Mouse (Mus musculus): ENCODE data around the gene Ablim2.

Gene Ablim2

GRCm38 (mm10) chr5:35879199-35879598 lies 121.5 kb downstream of the Ablim2 start:
- no peak for DNase-seq (ENCODE audit: low read depth in 2 of 2, low spot score in 2 of 2)

GRCm38 (mm10) chr5:35882391-35882790 lies 124.7 kb downstream of the Ablim2 start:
- no peak for DNase-seq (ENCODE audit: low read depth in 2 of 2, low spot score in 2 of 2)

GRCm38 (mm10) chr5:35884262-35884661 lies 126.6 kb downstream of the Ablim2 start:
- no peak for DNase-seq (ENCODE audit: low read depth in 2 of 2, low spot score in 2 of 2)

GRCm38 (mm10) chr5:35884689-35885088 lies 127.0 kb downstream of the Ablim2 start:
- no peak for DNase-seq (ENCODE audit: low read depth in 2 of 2, low spot score in 2 of 2)

- no peak for DNase-seq (ENCODE audit: low read depth in 2 of 2, low spot score in 2 of 2)
Measured at GRCm38 (mm10) chr5:35888959-35889358, 131.3 kb downstream of the Ablim2 start.

- no peak for DNase-seq (ENCODE audit: low read depth in 2 of 2, low spot score in 2 of 2)
Measured at GRCm38 (mm10) chr5:35889641-35890040, 132.0 kb downstream of the Ablim2 start.

- DNase-seq (ENCODE audit: low read depth in 2 of 2, low spot score in 2 of 2), result no peak
Measured at GRCm38 (mm10) chr5:35890985-35891730, 133.5 kb downstream of the Ablim2 start.

GRCm38 (mm10) chr5:35892363-35892762 lies 134.7 kb downstream of the Ablim2 start:
- no peak for DNase-seq (ENCODE audit: low read depth in 2 of 2, low spot score in 2 of 2)

GRCm38 (mm10) chr5:35893093-35893804 lies 135.6 kb downstream of the Ablim2 start, which contains the start of gene Afap1:
Gene Afap1, plus strand, starts transcription at chr5:35893319.
- DNase-seq (ENCODE audit: low read depth in 2 of 2, low spot score in 2 of 2), result peak; percentile 96 to 99

- DNase-seq (ENCODE audit: low read depth in 2 of 2, low spot score in 2 of 2), result peak; percentile 44 to 47
Measured at GRCm38 (mm10) chr5:35893805-35894260, 136.2 kb downstream of the Ablim2 start.

- DNase-seq (ENCODE audit: low read depth in 2 of 2, low spot score in 2 of 2), result no peak
Measured at GRCm38 (mm10) chr5:35894295-35895047, 136.8 kb downstream of the Ablim2 start.

- DNase-seq (ENCODE audit: low read depth in 2 of 2, low spot score in 2 of 2), result no peak
Measured at GRCm38 (mm10) chr5:35895926-35896325, 138.2 kb downstream of the Ablim2 start.

GRCm38 (mm10) chr5:35896556-35896955 lies 138.9 kb downstream of the Ablim2 start:
- DNase-seq (ENCODE audit: low read depth in 2 of 2, low spot score in 2 of 2), result no peak

- DNase-seq (ENCODE audit: low read depth in 2 of 2, low spot score in 2 of 2), result no peak
Measured at GRCm38 (mm10) chr5:35897147-35897546, 139.5 kb downstream of the Ablim2 start.

- DNase-seq (ENCODE audit: low read depth in 2 of 2, low spot score in 2 of 2), result no peak
Measured at GRCm38 (mm10) chr5:35898114-35898513, 140.4 kb downstream of the Ablim2 start.

- DNase-seq (ENCODE audit: low read depth in 2 of 2, low spot score in 2 of 2), result no peak
Measured at GRCm38 (mm10) chr5:35898994-35899393, 141.3 kb downstream of the Ablim2 start.

- no peak for DNase-seq (ENCODE audit: low read depth in 2 of 2, low spot score in 2 of 2)
Measured at GRCm38 (mm10) chr5:35900401-35901225, 142.9 kb downstream of the Ablim2 start.

GRCm38 (mm10) chr5:35901226-35901809 lies 143.6 kb downstream of the Ablim2 start:
- no peak for DNase-seq (ENCODE audit: low read depth in 2 of 2, low spot score in 2 of 2)

GRCm38 (mm10) chr5:35903456-35903855 lies 145.8 kb downstream of the Ablim2 start:
- DNase-seq (ENCODE audit: low read depth in 2 of 2, low spot score in 2 of 2), result no peak

GRCm38 (mm10) chr5:35905283-35905682 lies 147.6 kb downstream of the Ablim2 start:
- DNase-seq (ENCODE audit: low read depth in 2 of 2, low spot score in 2 of 2), result no peak

Data from CD8-positive naive resting alpha-beta T cell, adult 2 months (primary cell).